Mouse (Mus musculus) lung, postnatal 0 days (tissue): ENCODE data around the gene Ppard.

Experiments
- CTCF ChIP-seq: IDR thresholded peaks from 2 replicates; pipeline ENCODE4 v1.5.1; 2016; ENCODE audit warnings: antibody characterized with exemption, mild to moderate bottlenecking
- EP300 ChIP-seq: IDR thresholded peaks from 2 replicates; pipeline ENCODE4 v1.6.1; 2016; ENCODE audit warnings: antibody characterized with exemption, mild to moderate bottlenecking, control low read depth

- TF ChIP-seq CTCF: no peak
- no peak for TF ChIP-seq EP300
Observed at GRCm38 (mm10) chr17:28263181-28263894, 30.8 kb downstream of the Ppard start.
